Mouse (Mus musculus) small intestine, adult 2 months (tissue): ENCODE measurements at regions not wholly inside any gene's neighbourhood (a gene's known extent, or its start where the extent isn't known, plus 50 kb on each side); places are given as distances from the start of the nearest gene placed in this dataset.
"Not testable (repeated sequence)": the region's sequence is repeated elsewhere in the genome, so short reads cannot be mapped to it uniquely, and the experiment has no call there.

Source experiments
- H3K27ac ChIP-seq: fragments of 200-500 bp; 2 replicates; pipeline ENCODE4 v1.5.1; 2012; ENCODE audit warnings: low read depth, low read length, control low read depth, inconsistent platforms; ENCODE audit not compliant: insufficient read depth
- H3K27me3 ChIP-seq: fragments of 200-500 bp; 2 replicates; pipeline ENCODE4 v1.6.1; 2012; ENCODE audit warnings: mild to moderate bottlenecking, moderate library complexity, low read length, inconsistent platforms; ENCODE audit not compliant: control insufficient read depth, insufficient read depth
- H3K36me3 ChIP-seq: fragments of 200-500 bp; 2 replicates; pipeline ENCODE4 v1.6.1; 2012; ENCODE audit warnings: mild to moderate bottlenecking, low read length, control low read depth, inconsistent platforms; ENCODE audit not compliant: control insufficient read depth, insufficient read depth
- H3K4me1 ChIP-seq: fragments of 200-500 bp; 2 replicates; pipeline ENCODE4 v1.6.1; 2012; ENCODE audit warnings: low read length, inconsistent platforms, mixed read lengths; ENCODE audit not compliant: control insufficient read depth, insufficient read depth, insufficient read length
- H3K4me3 ChIP-seq: fragments of 200-500 bp; 2 replicates; pipeline ENCODE4 v1.5.1; 2012; ENCODE audit warnings: low read depth, mild to moderate bottlenecking, control low read depth, inconsistent platforms, low read length, moderate library complexity
- CTCF ChIP-seq: fragments of 200-500 bp; IDR thresholded peaks from 2 replicates; pipeline ENCODE4 v1.5.1; 2012; ENCODE audit warnings: low read depth, mild to moderate bottlenecking, control low read depth, inconsistent platforms, low read length, moderate library complexity, mixed read lengths; ENCODE audit not compliant: insufficient replicate concordance, insufficient read length; ENCODE audit errors: extremely low read depth
- POLR2A ChIP-seq: fragments of 200-500 bp; IDR thresholded peaks from 2 replicates; pipeline ENCODE4 v1.6.1; 2012; ENCODE audit warnings: low read depth, mild to moderate bottlenecking, control low read depth, inconsistent platforms, low read length, moderate library complexity
- WGBS: fragments of 180-500 bp; shearing (Covaris S2); methylation state at CpG from one replicate; pipeline ENCODE4 v1.1.7; 2018; 5-methylcytosine and 5-hydroxymethylcytosine counted together

DNA sequence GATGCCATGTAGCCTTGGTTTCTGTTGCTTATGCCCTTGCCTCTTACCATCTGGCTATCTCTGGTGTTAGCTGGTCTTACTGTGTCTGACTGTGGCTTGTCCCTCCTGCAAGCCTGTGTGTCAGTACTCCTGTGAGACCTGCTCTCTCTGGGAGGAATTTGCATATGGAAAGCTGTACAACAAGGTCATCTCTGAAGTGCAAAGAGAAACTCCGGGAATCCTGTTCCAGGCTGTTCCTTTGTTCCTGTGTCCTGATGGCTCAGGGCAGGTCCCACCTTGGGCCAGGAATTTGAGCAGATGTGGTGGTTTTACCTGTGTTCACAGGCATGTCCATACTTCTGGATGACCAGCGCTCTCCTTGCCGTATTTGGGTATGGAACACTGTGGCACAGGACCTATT, 218.6 kb upstream of the Nsun6 start:
- H3K27me3 ChIP-seq, result no peaks in the 10 kb centered on the region
- no peak overlapping the region for H3K4me3 ChIP-seq
- 92% methylated on average over 3 of the region's 3 CpGs for WGBS
- no peaks in the 10 kb centered on the region for H3K36me3 ChIP-seq
- H3K27ac ChIP-seq, result no peak overlapping the region
- TF ChIP-seq POLR2A (no peak), CTCF (no peak)
- no peaks in the 10 kb centered on the region for H3K4me1 ChIP-seq

DNA sequence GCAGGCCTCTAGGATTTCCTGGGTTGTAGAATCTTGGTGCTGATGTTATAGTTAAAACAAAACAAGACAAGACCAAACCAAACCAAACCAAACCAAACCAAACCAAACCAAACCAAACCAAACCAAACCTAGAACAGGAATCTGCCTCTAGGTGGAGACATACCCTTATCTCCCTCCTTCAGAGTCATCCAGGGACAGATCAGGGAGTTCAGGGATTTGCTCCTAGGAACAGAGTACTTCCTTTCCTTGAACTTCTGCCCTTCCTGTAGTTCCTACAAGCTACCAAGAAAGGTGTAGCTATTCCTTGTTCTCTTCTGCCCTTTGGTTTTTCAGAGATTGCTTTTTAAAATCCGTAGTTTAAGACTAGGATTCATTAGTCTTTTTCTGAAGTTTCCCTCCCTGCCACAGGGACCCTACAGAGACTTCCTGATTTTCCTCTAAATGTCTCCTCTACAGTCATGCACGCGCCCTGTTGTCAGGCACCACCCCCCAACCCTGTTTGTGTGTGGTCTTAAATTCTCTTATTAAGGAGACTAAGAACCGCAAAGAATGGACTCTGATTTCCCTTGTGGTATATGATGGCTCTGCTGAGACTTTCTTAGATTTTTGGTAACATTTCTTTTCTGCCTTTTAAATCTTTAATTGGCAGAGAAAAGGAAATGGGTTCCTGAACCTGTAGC, 205.8 kb upstream of the Nsun6 start:
- Histone ChIP-seq H3K36me3 (no peaks in the 10 kb centered on the region), H3K4me3 (no peak overlapping the region), H3K27me3 (no peaks in the 10 kb centered on the region), H3K4me1 (no peaks in the 10 kb centered on the region), H3K27ac (no peak overlapping the region)
- WGBS, result 48% methylated on average over 4 of the region's 4 CpGs
- TF ChIP-seq POLR2A (no peak), CTCF (no peak)

DNA sequence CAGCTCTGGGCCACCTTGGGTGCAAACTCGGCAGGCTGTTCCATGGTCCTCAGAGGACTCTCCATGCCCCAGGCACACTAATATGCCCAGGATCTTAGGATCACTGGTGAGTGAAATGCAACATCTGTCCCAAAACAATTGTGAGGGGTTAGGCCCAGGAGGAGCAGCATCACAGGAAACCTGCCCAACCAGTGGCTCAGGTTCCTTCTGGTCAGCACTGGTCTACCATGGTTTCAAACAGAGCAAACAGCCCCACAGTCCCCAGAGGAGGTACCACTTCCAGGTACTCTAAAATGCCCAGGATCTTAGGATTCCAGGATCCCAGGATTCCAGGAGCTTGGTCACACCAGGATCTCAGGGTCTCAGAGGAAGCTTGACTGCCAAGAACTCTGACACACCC, 187.4 kb upstream of the Nsun6 start:
- H3K4me1 ChIP-seq, H3K27me3 ChIP-seq, H3K27ac ChIP-seq, H3K4me3 ChIP-seq, H3K36me3 ChIP-seq: not testable (repeated sequence)
- 92% methylated on average over 1 of the region's 1 CpGs for WGBS

DNA sequence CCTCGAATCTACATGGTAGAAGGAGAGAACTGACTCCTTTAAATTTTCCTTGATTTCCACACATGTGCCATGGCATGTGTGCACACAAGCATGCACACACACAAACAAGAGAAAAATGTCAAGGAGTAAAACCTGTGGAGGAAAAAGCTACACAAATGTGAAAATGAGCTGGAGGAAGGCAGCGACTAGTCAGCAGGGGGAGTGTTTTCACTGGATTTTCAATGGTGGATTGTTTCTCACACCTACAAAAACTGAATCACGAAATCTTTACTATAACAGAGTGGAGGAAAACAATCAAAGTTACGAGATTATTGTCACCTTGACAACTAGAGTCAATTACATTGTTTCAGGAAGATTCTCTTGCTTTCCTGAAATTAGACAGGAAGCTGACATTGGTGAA, 167.0 kb upstream of the Nsun6 start:
- no peaks in the 10 kb centered on the region for H3K4me1 ChIP-seq
- no peak overlapping the region for H3K27ac ChIP-seq
- no peaks in the 10 kb centered on the region for H3K27me3 ChIP-seq
- TF ChIP-seq CTCF (no peak), POLR2A (no peak)
- H3K36me3 ChIP-seq, result no peaks in the 10 kb centered on the region
- no peak overlapping the region for H3K4me3 ChIP-seq
- WGBS, result 55% methylated on average over 4 of the region's 4 CpGs

DNA sequence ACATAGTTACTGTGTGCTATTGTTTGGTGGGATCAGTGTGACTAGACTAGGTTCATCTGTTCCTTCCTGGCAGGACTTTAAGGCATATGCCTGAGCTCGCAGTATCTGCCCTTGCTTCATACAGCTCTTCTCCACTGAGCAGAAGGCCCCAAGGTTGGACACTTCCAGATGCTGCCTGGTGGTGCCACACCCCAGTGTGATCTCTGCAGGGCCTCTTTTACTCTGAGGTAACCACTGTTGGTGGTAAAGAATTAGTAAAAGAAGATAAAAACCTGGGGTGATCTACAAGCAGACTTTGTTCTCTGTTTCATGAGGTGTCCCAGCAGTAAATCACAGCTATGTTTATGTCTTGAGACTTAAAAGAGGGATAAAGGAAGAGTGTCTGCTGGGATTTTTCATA, 133.2 kb upstream of the Nsun6 start:
- Histone ChIP-seq H3K27ac (no peak overlapping the region), H3K4me1 (peaks cover 3% of the 10 kb centered on the region; the same call in 1 of the 2 replicates), H3K27me3 (no peaks in the 10 kb centered on the region), H3K4me3 (no peak overlapping the region), H3K36me3 (no peaks in the 10 kb centered on the region)
- TF ChIP-seq POLR2A, result no peak
- no peak for TF ChIP-seq CTCF
- WGBS, result 49% methylated on average over 1 of the region's 1 CpGs

DNA sequence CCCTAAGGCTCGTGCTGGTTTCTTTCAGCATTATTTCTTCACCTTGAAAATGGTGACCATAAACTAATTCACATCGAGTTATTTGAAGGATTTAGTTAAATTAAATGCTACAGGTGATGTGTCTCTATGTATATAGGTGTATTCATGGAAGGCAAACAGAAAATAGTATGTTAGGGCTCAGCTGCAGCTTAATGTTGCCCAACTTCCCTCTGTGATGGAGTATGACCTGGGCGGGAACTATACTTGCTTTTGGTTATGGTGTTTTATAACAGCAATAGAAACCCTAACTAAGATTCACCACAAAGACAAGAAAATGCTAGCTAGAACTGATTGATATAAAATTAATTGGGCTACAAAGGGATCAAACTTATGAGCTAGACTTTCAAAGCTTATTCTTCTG, 126.1 kb upstream of the Nsun6 start:
- WGBS, result 42% methylated on average over 3 of the region's 3 CpGs
- no peak overlapping the region for H3K4me3 ChIP-seq
- H3K27ac ChIP-seq, result no peak overlapping the region
- TF ChIP-seq CTCF (no peak), POLR2A (no peak)
- H3K36me3 ChIP-seq, result no peaks in the 10 kb centered on the region
- H3K27me3 ChIP-seq, result no peaks in the 10 kb centered on the region
- H3K4me1 ChIP-seq, result no peaks in the 10 kb centered on the region

DNA sequence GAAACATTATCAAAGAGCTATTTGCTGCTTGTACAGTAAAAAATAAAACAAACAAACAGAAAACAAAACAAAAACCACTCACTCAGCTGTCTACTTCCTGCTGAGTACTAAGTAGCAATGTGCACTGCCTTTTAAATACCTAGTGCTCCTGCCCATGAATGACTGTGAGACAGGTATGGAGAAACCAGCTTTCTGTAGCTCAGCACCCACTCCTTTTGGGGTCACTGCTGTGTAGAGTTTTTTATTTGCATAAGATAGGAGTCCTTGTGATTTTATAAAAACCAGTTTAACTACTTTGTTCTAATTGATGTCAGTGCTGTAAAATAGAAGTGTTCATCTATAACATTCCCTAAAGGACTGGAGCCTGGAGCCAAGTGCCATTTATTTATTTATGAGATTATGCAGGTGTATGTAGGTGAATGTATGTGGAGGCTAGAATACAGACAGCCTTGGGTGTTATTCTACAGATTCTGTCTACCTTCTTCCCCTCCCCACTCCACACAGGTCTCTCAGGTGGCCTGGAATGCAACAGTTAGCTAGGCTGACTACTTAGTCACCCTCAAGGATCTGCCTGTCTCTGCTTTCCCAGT, 111.7 kb upstream of the Nsun6 start:
- TF ChIP-seq POLR2A, result no peak
- no peak for TF ChIP-seq CTCF
- no peak overlapping the region for H3K27ac ChIP-seq
- H3K4me1 ChIP-seq, result no peaks in the 10 kb centered on the region
- no peaks in the 10 kb centered on the region for H3K27me3 ChIP-seq
- no peaks in the 10 kb centered on the region for H3K36me3 ChIP-seq
- H3K4me3 ChIP-seq, result no peak overlapping the region

DNA sequence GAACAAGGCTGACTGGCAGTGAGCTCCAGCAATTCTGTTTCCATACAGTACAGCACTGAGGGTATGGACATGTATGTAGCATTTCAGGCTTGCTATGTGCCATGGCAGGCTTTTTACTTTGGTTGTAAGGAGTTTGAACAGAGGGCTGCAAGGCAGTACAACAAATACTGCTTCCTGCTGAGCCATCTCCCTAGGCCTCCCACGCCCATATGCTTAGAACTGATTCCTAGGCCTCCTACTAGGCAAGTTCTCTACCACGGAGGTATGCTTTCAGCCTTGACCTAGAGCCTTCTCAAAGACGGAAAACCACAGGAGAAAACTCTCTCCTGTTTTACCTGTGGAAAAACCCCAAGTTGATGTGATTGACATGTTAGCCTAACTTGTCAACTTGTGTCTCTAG, 111.0 kb upstream of the Nsun6 start:
- Histone ChIP-seq H3K36me3 (no peaks in the 10 kb centered on the region), H3K4me3 (no peak overlapping the region), H3K27ac (no peak overlapping the region), H3K27me3 (no peaks in the 10 kb centered on the region), H3K4me1 (no peaks in the 10 kb centered on the region)
- WGBS, result 52% methylated on average over 3 of the region's 3 CpGs
- TF ChIP-seq CTCF, result no peak
